Mouse (Mus musculus) large intestine, adult 2 months (tissue): ENCODE data around the gene Adm. TPM values are rescaled to one million over a fixed set of nuclear protein-coding genes. Genes with fewer than 3 reads are reported as not detected.
"Not testable (repeated sequence)": the region's sequence is repeated elsewhere in the genome, so short reads cannot be mapped to it uniquely, and the experiment has no call there.

ENCODE experiments used
- DNase-seq: peaks from one replicate; pipeline ENCODE4 v3.0.0-alpha.2; 2012; ENCODE audit warnings: low read depth, low spot score
- WGBS: fragments of 180-500 bp; shearing (Covaris S2); methylation state at CpG from one replicate; pipeline ENCODE4 v1.1.7; 2018; 5-methylcytosine and 5-hydroxymethylcytosine counted together
- polyA plus RNA-seq: library from polyadenylated mRNA; depleted of rRNA; stranded (reverse); fragments of >200 nt; gene quantifications from 2 replicates; pipeline ENCODE4 v1.2.3, GENCODE M21; 2012; rRNA removed

Adm gene
- 4.0 and 5.8 TPM in 2 replicates for polyA plus RNA-seq

- no peak for DNase-seq
- 2% methylated on average over 30 of the region's 30 CpGs for WGBS
Measured at GRCm38 (mm10) chr7:110627486-110628272, at the start of gene Adm. Adm (plus strand) TSS chr7:110627661.

GRCm38 (mm10) chr7:110583705-110584104 is 43.8 kb upstream of the Adm start:
- WGBS = 91% methylated on average over 3 of the region's 3 CpGs
- no peak for DNase-seq

DNA sequence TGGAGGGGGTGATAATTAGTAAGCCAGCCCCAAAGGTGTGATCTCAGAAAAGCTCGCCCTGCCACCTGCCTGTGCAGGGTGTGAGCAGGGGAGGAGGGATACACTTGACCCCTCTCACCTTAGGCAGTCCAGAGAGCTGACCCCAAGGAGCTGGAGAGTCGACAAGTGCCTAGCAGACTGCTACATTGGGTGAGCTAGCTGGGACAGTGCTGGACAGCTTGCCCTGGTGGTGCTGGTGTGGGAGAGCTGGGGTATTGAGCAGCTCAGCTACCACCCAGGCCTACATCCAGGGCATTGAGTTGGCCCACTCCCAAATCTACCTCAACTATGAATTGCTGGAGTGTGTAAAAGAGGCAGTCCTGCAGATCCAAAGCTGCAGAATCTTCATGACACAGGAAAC is 43.3 kb upstream of the Adm start:
- WGBS = 70% methylated on average over 2 of the region's 2 CpGs
- DNase-seq = no peak

- 52% methylated on average over 2 of the region's 2 CpGs for WGBS
- no peak for DNase-seq
Measured at GRCm38 (mm10) chr7:110585250-110585649, 42.2 kb upstream of the Adm start.

- 90% methylated on average over 1 of the region's 1 CpGs for WGBS
Measured at GRCm38 (mm10) chr7:110587721-110588120, 39.7 kb upstream of the Adm start.

GRCm38 (mm10) chr7:110593991-110594390 is 33.5 kb upstream of the Adm start:
- not testable (repeated sequence) for DNase-seq
- WGBS = 95% methylated on average over 3 of the region's 3 CpGs

More at GRCm38 (mm10) chr7:110587721-110588120, 39.7 kb upstream of the Adm start:
- DNase-seq = no peak

DNA sequence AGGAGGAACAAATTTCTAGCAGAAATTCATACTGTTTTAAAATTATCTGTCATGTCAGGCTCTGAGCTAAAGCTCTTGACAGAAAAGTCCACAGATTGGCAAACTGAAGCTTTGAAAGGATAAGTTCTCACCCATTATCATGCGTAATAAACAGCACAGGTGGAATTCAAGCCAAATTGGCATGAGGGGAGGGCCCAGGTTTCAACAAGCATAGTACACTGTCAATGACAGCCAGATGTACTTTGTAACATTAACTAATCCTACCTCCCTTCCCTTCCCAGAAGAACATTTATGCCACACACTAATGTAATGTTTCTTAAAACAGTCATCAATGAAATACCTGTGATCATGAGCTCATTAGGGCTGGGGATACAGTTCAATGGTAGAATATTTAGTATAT is 30.3 kb upstream of the Adm start:
- DNase-seq = no peak
- WGBS = 81% methylated on average over 1 of the region's 1 CpGs

- no peak for DNase-seq
- 90% methylated on average over 4 of the region's 4 CpGs for WGBS
Measured at GRCm38 (mm10) chr7:110605476-110605875, 22.0 kb upstream of the Adm start.

DNA sequence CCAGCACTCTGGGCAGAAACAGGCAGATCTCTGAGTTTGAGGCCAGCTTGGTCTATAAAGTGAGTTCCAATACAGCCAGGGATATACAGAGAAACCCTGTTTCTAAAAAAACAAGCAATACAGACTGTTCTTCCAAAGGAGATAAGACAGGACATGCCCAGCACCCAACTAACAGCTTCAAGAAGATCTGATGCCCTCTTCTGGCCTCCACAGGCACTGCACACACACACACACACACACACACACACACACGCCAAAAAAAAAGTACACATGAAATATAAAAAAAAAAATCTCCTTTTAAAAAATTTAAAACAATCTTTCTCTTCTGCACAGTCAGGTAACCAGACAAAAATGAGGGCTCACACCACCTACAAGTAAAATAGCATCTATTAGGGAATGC is 20.6 kb upstream of the Adm start:
- DNase-seq = no peak
- 100% methylated on average over 1 of the region's 1 CpGs for WGBS

GRCm38 (mm10) chr7:110613381-110614132 is 13.9 kb upstream of the Adm start:
- 4% methylated on average over 17 of the region's 17 CpGs for WGBS
- no peak for DNase-seq

DNA sequence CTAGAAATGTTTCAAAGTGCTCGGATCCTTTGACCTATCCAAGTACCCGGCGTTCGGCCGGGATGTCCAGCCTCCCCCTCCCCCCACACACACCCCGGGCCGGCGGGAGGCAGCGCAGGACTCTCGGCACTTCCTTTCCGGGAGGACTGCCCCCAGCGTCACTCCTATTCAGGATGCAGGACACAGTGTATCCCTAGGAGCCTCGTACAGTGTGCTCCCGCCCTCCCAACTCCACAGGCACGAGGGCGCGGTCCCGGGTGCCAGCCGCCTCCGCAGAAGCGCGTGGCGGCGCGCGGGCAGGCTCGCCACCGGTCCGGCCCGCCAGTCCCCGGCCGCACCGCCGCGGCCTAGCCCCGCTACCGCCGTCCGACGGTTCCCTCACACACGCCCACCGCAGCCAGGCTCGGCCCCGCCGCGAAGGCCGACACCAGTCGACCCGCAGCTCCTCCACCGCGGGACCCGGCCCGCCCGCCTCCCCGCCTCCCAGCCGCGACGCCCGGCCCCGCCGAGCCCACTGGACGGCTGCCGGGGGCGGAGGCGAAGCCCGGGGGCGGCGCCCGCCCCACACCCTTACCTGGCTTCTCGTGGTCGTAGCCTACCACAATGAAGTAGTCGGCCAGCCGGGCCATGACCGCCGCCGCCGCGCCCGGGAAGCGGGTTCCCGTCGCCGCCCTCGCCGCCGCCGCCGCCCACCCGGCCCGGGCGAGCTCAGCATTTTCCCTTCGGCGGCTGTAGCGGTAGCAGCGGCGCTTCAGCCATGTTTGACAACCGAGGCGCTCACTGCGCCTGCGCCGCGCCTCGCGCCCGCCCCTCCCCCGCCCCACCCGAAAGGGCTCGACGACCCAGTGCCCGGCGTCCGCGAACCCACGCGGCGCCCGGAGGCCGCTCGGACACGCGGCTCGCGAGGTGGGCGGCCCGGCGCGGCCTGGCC is 13.1 kb upstream of the Adm start, which contains the start of gene Sbf2:
Gene Sbf2, minus strand, starts transcription at position 790 of the 931 bp plus-strand sequence.
- under 1% methylated on average over 114 of the region's 127 CpGs for WGBS
- no peak for DNase-seq

GRCm38 (mm10) chr7:110615151-110615631 is 12.3 kb upstream of the Adm start:
- WGBS = 1% methylated on average over 20 of the region's 20 CpGs
- DNase-seq = no peak

- no peak for DNase-seq
- WGBS = 12% methylated on average over 11 of the region's 11 CpGs
Measured at GRCm38 (mm10) chr7:110615792-110616191, 11.7 kb upstream of the Adm start.

DNA sequence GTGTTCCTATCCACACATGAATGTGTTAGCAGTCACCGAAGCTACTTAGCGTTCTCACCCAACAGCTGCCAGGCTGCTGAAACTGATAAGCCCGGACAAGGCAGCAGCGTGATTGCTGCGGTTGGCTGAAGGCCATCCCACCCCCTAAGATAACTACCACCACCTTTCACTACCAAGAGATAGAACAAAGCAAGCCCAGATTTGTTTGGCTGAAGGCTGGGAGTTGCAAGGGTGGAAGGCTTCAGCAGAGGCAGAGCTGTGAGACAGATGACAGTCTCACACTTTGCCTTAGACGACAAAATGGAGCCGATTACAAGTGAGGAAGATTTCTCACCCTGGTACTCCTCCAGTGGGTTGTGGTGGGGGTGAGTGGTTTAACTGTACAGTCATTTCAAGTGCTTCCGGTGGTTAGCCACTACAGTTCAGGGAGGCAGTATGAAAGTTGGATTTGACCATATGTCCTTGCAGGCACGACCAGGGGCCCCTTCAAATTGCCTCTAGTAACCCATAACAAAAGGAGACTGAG is 8.3 kb upstream of the Adm start:
- 31% methylated on average over 9 of the region's 9 CpGs for WGBS
- no peak for DNase-seq

DNA sequence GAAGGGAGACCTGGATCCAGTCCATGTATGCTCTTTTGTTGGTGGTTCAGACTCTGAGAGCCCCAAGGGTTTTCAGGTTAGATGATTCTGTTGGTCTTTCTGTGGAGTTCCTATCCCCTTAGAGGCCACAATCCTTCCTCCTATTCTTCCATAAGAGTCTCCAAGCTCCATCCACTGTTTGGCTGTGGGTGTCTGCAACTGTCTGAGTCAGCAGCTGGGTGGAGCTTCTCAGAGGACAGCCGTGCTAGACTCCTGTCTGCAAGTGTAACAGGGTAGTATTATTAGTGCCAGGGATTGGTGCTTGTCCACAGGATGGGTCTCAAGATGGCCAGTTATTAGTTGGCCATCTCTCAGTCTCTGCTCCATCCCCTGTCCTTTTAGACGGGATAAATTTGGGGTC is 3.4 kb upstream of the Adm start:
- WGBS = 42% methylated on average over 2 of the region's 2 CpGs
- DNase-seq = no peak

DNA sequence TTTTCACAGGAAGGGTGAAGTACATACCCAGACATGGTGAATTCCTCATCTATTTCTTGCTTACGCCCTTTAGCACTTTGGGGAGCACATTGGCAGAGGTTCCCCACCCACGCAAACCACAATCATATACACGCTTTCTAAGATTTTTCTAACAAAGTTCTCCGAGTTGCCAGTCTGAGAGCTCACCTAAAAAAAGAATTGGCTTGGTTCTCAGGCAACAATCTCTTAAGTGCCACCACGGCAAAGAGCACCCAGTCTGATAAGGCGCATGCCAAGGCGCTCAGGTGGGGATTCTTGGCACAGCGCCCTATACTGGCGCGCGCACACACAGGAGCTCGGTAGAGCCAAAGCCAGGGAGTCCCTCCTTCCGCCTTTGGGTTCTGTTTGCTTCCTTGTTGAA is 2.5 kb upstream of the Adm start:
- 41% methylated on average over 13 of the region's 13 CpGs for WGBS
- DNase-seq = no peak

DNA sequence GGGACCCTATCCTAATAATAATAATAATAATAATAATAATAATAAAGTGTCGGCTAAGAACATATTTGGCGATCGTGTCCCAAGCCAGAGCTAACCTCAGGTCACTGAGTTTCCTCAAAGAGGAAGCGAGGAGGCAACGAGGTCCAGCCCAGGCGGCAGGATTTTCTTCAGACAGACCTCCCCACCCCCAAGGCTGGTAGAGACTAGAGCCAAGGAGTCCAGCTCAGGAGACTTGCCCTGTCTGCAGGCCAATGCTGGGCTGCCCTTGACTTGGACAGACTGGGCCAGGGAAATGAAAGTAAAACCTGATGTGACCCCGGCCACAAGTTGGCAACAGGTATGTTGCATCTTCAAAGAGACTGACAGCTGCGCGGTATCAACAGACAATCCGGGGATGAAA is 2.0 kb upstream of the Adm start:
- no peak for DNase-seq
- 65% methylated on average over 10 of the region's 10 CpGs for WGBS

- WGBS = 21% methylated on average over 28 of the region's 28 CpGs
- DNase-seq = no peak
Measured at GRCm38 (mm10) chr7:110626186-110627098, 1.0 kb upstream of the Adm start.
